ENCODE assay signal across 29 mouse cellular contexts in the genomic region with DNA sequence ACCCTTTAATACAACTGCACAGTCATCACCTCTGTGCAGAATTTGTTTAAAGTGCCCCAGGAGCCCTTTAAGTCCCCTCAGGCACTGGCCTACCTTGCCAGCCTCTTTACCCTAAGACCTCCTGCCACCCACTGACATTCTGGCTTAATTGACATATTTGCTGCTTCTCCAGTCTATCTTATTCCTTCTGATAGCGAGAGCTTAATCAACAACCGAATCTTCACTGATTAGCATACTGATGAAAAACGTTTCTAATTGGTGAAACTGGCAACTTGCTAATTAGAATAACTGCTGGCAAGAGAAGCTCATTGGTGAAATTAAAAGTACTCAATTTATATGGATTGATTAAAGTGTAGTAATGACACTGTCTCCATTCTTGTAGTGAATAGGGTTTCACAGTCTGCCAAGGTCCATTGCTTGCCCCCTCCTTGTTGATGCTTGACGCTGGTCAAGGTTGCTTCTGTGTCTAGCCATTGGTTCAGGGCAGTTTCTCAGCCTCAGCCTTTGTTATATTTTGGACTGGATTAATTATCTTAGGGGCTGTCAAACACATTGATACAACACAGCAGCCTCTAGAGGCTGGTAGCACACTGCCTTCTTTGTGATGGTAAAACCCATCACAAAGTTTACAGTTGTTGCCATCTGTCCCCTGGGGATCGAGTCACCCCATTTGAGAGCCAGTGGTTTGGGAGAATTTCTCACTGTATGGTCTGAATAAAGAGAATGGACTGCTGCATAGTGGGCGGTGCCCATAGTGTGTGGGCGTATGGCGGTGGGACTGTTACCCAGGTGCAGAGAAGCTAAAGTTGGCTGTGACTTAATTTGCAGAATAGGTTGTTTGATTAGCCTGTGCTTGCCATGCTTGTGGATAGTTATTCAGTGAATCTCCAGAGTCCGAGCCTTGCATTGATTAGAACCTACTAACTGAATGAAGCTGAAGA.
DNase-seq lines count a peak whose midpoint lies in the region; ATAC-seq and TF ChIP-seq lines count a peak whose summit lies in the region.
"Had no signal": no experiment of that assay in that cellular context is flagged by ENCODE, and none has a peak within 500 bp of the region (broad histone marks: within the 10 kb centered on the region; RNA-seq: fewer than 3 reads in every experiment).

No protein-coding gene starts in this region.

- no peak overlapping the region for H3K27ac ChIP-seq in forebrain, embryonic 11.5 days (ENCODE audit: low read depth, low read length)
- no peak overlapping the region for H3K27ac ChIP-seq in forebrain, postnatal 0 days (ENCODE audit: low read depth, low read length)
- H3K27ac ChIP-seq in midbrain, embryonic 13.5 days, result no peak overlapping the region
- H3K27ac ChIP-seq in midbrain, embryonic 16.5 days (ENCODE audit: low read length), result no peak overlapping the region
- H3K27ac ChIP-seq in forebrain, embryonic 16.5 days (ENCODE audit: low read length), result no peak overlapping the region
- H3K27ac ChIP-seq: embryonic facial prominence, embryonic 10.5 days; embryonic facial prominence, embryonic 15.5 days; gastrocnemius, adult 2 months; heart, adult 2 months; left cerebral cortex, adult 2 months; limb, embryonic 15.5 days; liver, embryonic 13.5 days; macrophage; stomach, embryonic 15.5 days had no signal

- no peak overlapping the region for H3K4me2 ChIP-seq in forebrain, embryonic 11.5 days (ENCODE audit: low read depth, low read length, severe bottlenecking)
- H3K4me2 ChIP-seq in forebrain, postnatal 0 days (ENCODE audit: low read depth), result no peak overlapping the region
- no peak overlapping the region for H3K4me2 ChIP-seq in midbrain, embryonic 13.5 days (replicated peaks)
- no peak overlapping the region for H3K4me2 ChIP-seq in midbrain, embryonic 16.5 days (ENCODE audit: low read length)
- H3K4me2 ChIP-seq in forebrain, embryonic 16.5 days (ENCODE audit: low read length), result no peak overlapping the region
- H3K4me2 ChIP-seq: embryonic facial prominence, embryonic 15.5 days; heart, embryonic 12.5 days; limb, embryonic 15.5 days; liver, embryonic 13.5 days; stomach, embryonic 15.5 days had no signal

- H3K9ac ChIP-seq in forebrain, embryonic 11.5 days (ENCODE audit: low read length), result no peak overlapping the region
- H3K9ac ChIP-seq in forebrain, postnatal 0 days, result no peak overlapping the region
- H3K9ac ChIP-seq in midbrain, embryonic 13.5 days (replicated peaks), result no peak overlapping the region
- H3K9ac ChIP-seq in midbrain, embryonic 16.5 days (ENCODE audit: low read depth, low read length), result no peak overlapping the region
- no peak overlapping the region for H3K9ac ChIP-seq in forebrain, embryonic 16.5 days (replicated peaks; ENCODE audit: low read depth, low read length)
- H3K9ac ChIP-seq: embryonic facial prominence, embryonic 15.5 days; heart, embryonic 12.5 days; limb, embryonic 15.5 days; liver, embryonic 13.5 days; stomach, embryonic 15.5 days had no signal

- no peaks in the 10 kb centered on the region for H3K27me3 ChIP-seq in forebrain, embryonic 11.5 days (ENCODE audit: control insufficient read depth, insufficient read depth, low read length)
- H3K27me3 ChIP-seq in forebrain, postnatal 0 days (ENCODE audit: insufficient read depth, low read length), result no peaks in the 10 kb centered on the region
- H3K27me3 ChIP-seq in midbrain, embryonic 13.5 days, result no peaks in the 10 kb centered on the region
- H3K27me3 ChIP-seq in midbrain, embryonic 16.5 days (ENCODE audit: control insufficient read depth, insufficient read depth, low read depth, low read length), result no peaks in the 10 kb centered on the region
- no peaks in the 10 kb centered on the region for H3K27me3 ChIP-seq in forebrain, embryonic 16.5 days (replicated peaks; ENCODE audit: control insufficient read depth, insufficient read depth, low read length)
- H3K27me3 ChIP-seq: embryonic facial prominence, embryonic 15.5 days; heart, embryonic 12.5 days; limb, embryonic 15.5 days; liver, embryonic 13.5 days; stomach, embryonic 15.5 days had no signal

- no peaks in the 10 kb centered on the region for H3K4me1 ChIP-seq in forebrain, embryonic 11.5 days (replicated peaks; ENCODE audit: control insufficient read depth, insufficient read depth, low read length)
- H3K4me1 ChIP-seq in forebrain, postnatal 0 days (ENCODE audit: insufficient read depth), result no peaks in the 10 kb centered on the region
- no peaks in the 10 kb centered on the region; the same call in 1 of the 2 replicates for H3K4me1 ChIP-seq in midbrain, embryonic 13.5 days (replicated peaks)
- H3K4me1 ChIP-seq in midbrain, embryonic 16.5 days (ENCODE audit: control insufficient read depth, insufficient read depth, low read length), result no peaks in the 10 kb centered on the region
- H3K4me1 ChIP-seq in forebrain, embryonic 16.5 days (replicated peaks; ENCODE audit: control insufficient read depth, insufficient read depth, low read length), result peaks cover 9% of the 10 kb centered on the region
- H3K4me1 ChIP-seq: embryonic facial prominence, embryonic 10.5 days; embryonic facial prominence, embryonic 15.5 days; heart, embryonic 12.5 days; limb, embryonic 15.5 days; liver, embryonic 13.5 days; stomach, embryonic 15.5 days had no signal

- DNase-seq in forebrain, embryonic 11.5 days (ENCODE audit: low spot score), result no peak
- no peak for DNase-seq in forebrain, postnatal 0 days
- peak; percentile 69 for DNase-seq in brain, embryonic 14.5 days (ENCODE audit: low read depth)
- DNase-seq in lung, postnatal 14 days, result no peak
- no peak for DNase-seq in heart, postnatal 10 days
- DNase-seq: adrenal gland, postnatal 25 days; cerebellum, adult 2 months; gastrocnemius, adult 2 months; heart, adult 2 months; kidney, adult 11 months; kidney, postnatal 25 days; left cerebral cortex, postnatal 4 days; liver, embryonic 13.5 days; lung, adult 18-20 months; midbrain, embryonic 14.5 days; right cerebral cortex, postnatal 25 days; thymus, postnatal 14 days had no signal

- 73% methylated on average over 9 of the region's 9 CpGs for WGBS in forebrain, embryonic 11.5 days
- 40% methylated on average over 9 of the region's 9 CpGs for WGBS in forebrain, postnatal 0 days
- WGBS in midbrain, embryonic 13.5 days, result 73% methylated on average over 9 of the region's 9 CpGs
- 73% methylated on average over 9 of the region's 9 CpGs for WGBS in midbrain, embryonic 16.5 days
- WGBS in forebrain, embryonic 16.5 days, result 32% methylated on average over 9 of the region's 9 CpGs

- peak; percentile 51 for ATAC-seq in forebrain, embryonic 11.5 days (replicated peaks; ENCODE audit: low FRiP score)
- no peak for ATAC-seq in forebrain, postnatal 0 days
- ATAC-seq in midbrain, embryonic 13.5 days, result peak; percentile 30; the same call in 1 of the 2 replicates
- ATAC-seq in midbrain, embryonic 16.5 days, result no peak
- ATAC-seq in forebrain, embryonic 16.5 days, result peak; percentile 58
- ATAC-seq: inflammation-experienced regulatory T-cells, adult 6 months; lung, postnatal 0 days had no signal

- TF ChIP-seq POLR2A in brain, embryonic 14.5 days (IDR thresholded peaks at IDR 0.05; ENCODE audit: borderline replicate concordance, extremely low read depth, insufficient read depth, insufficient read length, poor library complexity, severe bottlenecking), result no peak

- peaks cover 2% of the 10 kb centered on the region; the same call in 1 of the 2 replicates for H3K9me3 ChIP-seq in forebrain, embryonic 11.5 days (ENCODE audit: control insufficient read depth, low read length)
- H3K9me3 ChIP-seq in forebrain, postnatal 0 days (ENCODE audit: low read length), result no peaks in the 10 kb centered on the region
- H3K9me3 ChIP-seq in midbrain, embryonic 13.5 days, result no peaks in the 10 kb centered on the region
- no peaks in the 10 kb centered on the region for H3K9me3 ChIP-seq in midbrain, embryonic 16.5 days (replicated peaks; ENCODE audit: control insufficient read depth, low read length, poor library complexity, severe bottlenecking)
- no peaks in the 10 kb centered on the region; the same call in 1 of the 2 replicates for H3K9me3 ChIP-seq in forebrain, embryonic 16.5 days (ENCODE audit: control insufficient read depth, low read length)
- H3K9me3 ChIP-seq: embryonic facial prominence, embryonic 15.5 days; limb, embryonic 15.5 days; stomach, embryonic 15.5 days had no signal

- intact Hi-C loops in heart, postnatal 10 days (cut with DNase I), result no loop called here

- H3K4me3 ChIP-seq in forebrain, embryonic 11.5 days (ENCODE audit: low read depth, low read length), result no peak overlapping the region
- H3K4me3 ChIP-seq in forebrain, postnatal 0 days (ENCODE audit: low read depth, low read length), result no peak overlapping the region
- no peak overlapping the region for H3K4me3 ChIP-seq in midbrain, embryonic 13.5 days (replicated peaks)
- H3K4me3 ChIP-seq in midbrain, embryonic 16.5 days (ENCODE audit: low read depth, low read length), result no peak overlapping the region
- no peak overlapping the region for H3K4me3 ChIP-seq in forebrain, embryonic 16.5 days (replicated peaks; ENCODE audit: low read length)
- H3K4me3 ChIP-seq: embryonic facial prominence, embryonic 10.5 days; embryonic facial prominence, embryonic 15.5 days; gastrocnemius, adult 2 months; heart, adult 2 months; heart, embryonic 12.5 days; left cerebral cortex, adult 2 months; limb, embryonic 15.5 days; liver, embryonic 13.5 days; stomach, embryonic 15.5 days had no signal

- TF ChIP-seq CTCF in forebrain, postnatal 0 days (IDR thresholded peaks at IDR 0.05; ENCODE audit: low read depth), result no peak
- TF ChIP-seq CTCF in brain, embryonic 14.5 days (IDR thresholded peaks at IDR 0.05; ENCODE audit: borderline replicate concordance, extremely low read depth, insufficient read depth, insufficient read length), result no peak

- no peaks in the 10 kb centered on the region for H3K36me3 ChIP-seq in forebrain, embryonic 11.5 days (ENCODE audit: control insufficient read depth, insufficient read depth, low read length)
- H3K36me3 ChIP-seq in forebrain, postnatal 0 days (ENCODE audit: insufficient read depth), result no peaks in the 10 kb centered on the region
- no peaks in the 10 kb centered on the region for H3K36me3 ChIP-seq in midbrain, embryonic 13.5 days
- no peaks in the 10 kb centered on the region for H3K36me3 ChIP-seq in midbrain, embryonic 16.5 days (ENCODE audit: control insufficient read depth, insufficient read depth, low read length)
- H3K36me3 ChIP-seq in forebrain, embryonic 16.5 days (ENCODE audit: control insufficient read depth, insufficient read depth), result no peaks in the 10 kb centered on the region
- H3K36me3 ChIP-seq: embryonic facial prominence, embryonic 10.5 days; embryonic facial prominence, embryonic 15.5 days; heart, embryonic 12.5 days; limb, embryonic 15.5 days; liver, embryonic 13.5 days; stomach, embryonic 15.5 days had no signal

Comparison
In these comparisons a context has a peak if more than half of its experiments do, and no peak if none do; other contexts are left out.
1. ATAC-seq: peak in forebrain, embryonic 11.5 days (single experiment), midbrain, embryonic 13.5 days (single experiment) and forebrain, embryonic 16.5 days (single experiment); none in forebrain, postnatal 0 days (single experiment) and midbrain, embryonic 16.5 days (single experiment).